Mouse (Mus musculus) thymus, adult 2 months (tissue): ENCODE results near the gene Olfml2a. TPM values are rescaled to one million over a fixed set of nuclear protein-coding genes. Genes with fewer than 3 reads are reported as not detected.
A peak's percentile ranks its signal among the peaks of the same experiment; 100 is the strongest.

Source experiments
- DNase-seq: peaks from one replicate; pipeline ENCODE4 v3.0.0; 2021
- H3K27ac ChIP-seq: fragments of 200-500 bp; 2 replicates; pipeline ENCODE4 v1.5.1; 2012; ENCODE audit warnings: low read length, control low read depth; ENCODE audit not compliant: control insufficient read depth, insufficient read depth
- H3K27me3 ChIP-seq: fragments of 200-500 bp; 2 replicates; pipeline ENCODE4 v1.6.1; 2012; ENCODE audit warnings: mild to moderate bottlenecking, low read length, moderate library complexity, mixed read lengths; ENCODE audit not compliant: control insufficient read depth, insufficient read depth
- H3K36me3 ChIP-seq: fragments of 200-500 bp; 2 replicates; pipeline ENCODE4 v1.6.1; 2012; ENCODE audit warnings: mild to moderate bottlenecking, low read length, moderate library complexity; ENCODE audit not compliant: control insufficient read depth, insufficient read depth
- H3K4me1 ChIP-seq: fragments of 200-500 bp; replicated peaks from 2 replicates; pipeline ENCODE4 v1.6.1; 2012; ENCODE audit warnings: low read length; ENCODE audit not compliant: control insufficient read depth, insufficient read depth
- H3K4me3 ChIP-seq: fragments of 200-500 bp; 2 replicates; pipeline ENCODE4 v1.5.1; 2012; ENCODE audit warnings: mild to moderate bottlenecking, low read length, control low read depth, moderate library complexity; ENCODE audit not compliant: control insufficient read depth, insufficient read depth
- CTCF ChIP-seq: fragments of 200-500 bp; IDR thresholded peaks from 2 replicates; pipeline ENCODE4 v1.5.1; 2012; ENCODE audit warnings: mild to moderate bottlenecking, control low read depth, low read length, moderate library complexity, borderline replicate concordance; ENCODE audit not compliant: control insufficient read depth, poor library complexity, insufficient read depth; ENCODE audit errors: extremely low read depth
- POLR2A ChIP-seq: fragments of 200-500 bp; IDR thresholded peaks from 2 replicates; pipeline ENCODE4 v1.6.1; 2012; ENCODE audit warnings: mild to moderate bottlenecking, low read length, control low read depth, moderate library complexity; ENCODE audit not compliant: control insufficient read depth, poor library complexity, insufficient read depth; ENCODE audit errors: extremely low read depth
- WGBS: fragments of 180-500 bp; shearing (Covaris S2); methylation state at CpG from one replicate; pipeline ENCODE4 v1.1.7; 2018; 5-methylcytosine and 5-hydroxymethylcytosine counted together
- polyA plus RNA-seq: library from polyadenylated mRNA; depleted of rRNA; stranded (reverse); fragments of >200 nt; gene quantifications from 2 replicates; pipeline ENCODE4 v1.2.3, GENCODE M21; 2012; rRNA removed

Olfml2a gene
- 5.0 and 5.2 TPM in 2 replicates for polyA plus RNA-seq

GRCm38 (mm10) chr2:38931851-38932667 is at the start of gene Olfml2a:
TSS of gene Olfml2a (plus strand) at chr2:38931978.
- Histone ChIP-seq H3K4me3 (peak within 1 kb of the TSS; percentile 51), H3K36me3 (no peaks in the 10 kb centered on the region), H3K27me3 (no peaks in the 10 kb centered on the region), H3K4me1 (peaks cover 12% of the 10 kb centered on the region), H3K27ac (no peak within 1 kb of the TSS; the same call in 1 of the 2 replicates)
- peak; percentile 81 for DNase-seq
- TF ChIP-seq CTCF (peak; percentile 70), POLR2A (0 out of 2 replicates have a peak, but pooled peaks have one; percentile 18)
- 14% methylated on average over 32 of the region's 32 CpGs for WGBS

- TF ChIP-seq CTCF (no peak), POLR2A (no peak)
- no peak for DNase-seq
- Histone ChIP-seq H3K36me3 (no peaks in the 10 kb centered on the region), H3K4me3 (no peak overlapping the region), H3K4me1 (no peaks in the 10 kb centered on the region), H3K27me3 (no peaks in the 10 kb centered on the region), H3K27ac (no peak overlapping the region)
These were observed 28.9 kb upstream of the Olfml2a start for GRCm38 (mm10) chr2:38902866-38903265.

GRCm38 (mm10) chr2:38904290-38904689 is 27.5 kb upstream of the Olfml2a start:
- WGBS: 96% methylated on average over 1 of the region's 1 CpGs
- Histone ChIP-seq H3K36me3 (no peaks in the 10 kb centered on the region), H3K27ac (no peak overlapping the region), H3K27me3 (no peaks in the 10 kb centered on the region), H3K4me3 (no peak overlapping the region), H3K4me1 (no peaks in the 10 kb centered on the region; the same call in 1 of the 2 replicates)
- no peak for TF ChIP-seq CTCF
- TF ChIP-seq POLR2A: no peak
- DNase-seq: no peak

- Histone ChIP-seq H3K27me3 (no peaks in the 10 kb centered on the region), H3K4me3 (no peak overlapping the region), H3K36me3 (no peaks in the 10 kb centered on the region), H3K4me1 (no peaks in the 10 kb centered on the region; the same call in 1 of the 2 replicates), H3K27ac (no peak overlapping the region)
- DNase-seq: no peak
- no peak for TF ChIP-seq POLR2A
- no peak for TF ChIP-seq CTCF
- WGBS: 91% methylated on average over 5 of the region's 5 CpGs
These were observed 25.7 kb upstream of the Olfml2a start for GRCm38 (mm10) chr2:38906097-38906496.

GRCm38 (mm10) chr2:38908604-38909003 is 23.2 kb upstream of the Olfml2a start:
- 88% methylated on average over 1 of the region's 1 CpGs for WGBS
- no peak overlapping the region for H3K27ac ChIP-seq
- DNase-seq: no peak
- no peak overlapping the region for H3K4me3 ChIP-seq
- TF ChIP-seq CTCF (no peak), POLR2A (no peak)
- H3K27me3 ChIP-seq: no peaks in the 10 kb centered on the region
- H3K4me1 ChIP-seq: no peaks in the 10 kb centered on the region; the same call in 1 of the 2 replicates
- H3K36me3 ChIP-seq: no peaks in the 10 kb centered on the region

GRCm38 (mm10) chr2:38914517-38914916 is 17.3 kb upstream of the Olfml2a start:
- Histone ChIP-seq H3K4me3 (no peak overlapping the region), H3K27me3 (no peaks in the 10 kb centered on the region), H3K4me1 (no peaks in the 10 kb centered on the region), H3K27ac (no peak overlapping the region), H3K36me3 (no peaks in the 10 kb centered on the region)
- TF ChIP-seq POLR2A (no peak), CTCF (no peak)
- DNase-seq: no peak
- WGBS: 92% methylated on average over 1 of the region's 1 CpGs
